In the genomic region with DNA sequence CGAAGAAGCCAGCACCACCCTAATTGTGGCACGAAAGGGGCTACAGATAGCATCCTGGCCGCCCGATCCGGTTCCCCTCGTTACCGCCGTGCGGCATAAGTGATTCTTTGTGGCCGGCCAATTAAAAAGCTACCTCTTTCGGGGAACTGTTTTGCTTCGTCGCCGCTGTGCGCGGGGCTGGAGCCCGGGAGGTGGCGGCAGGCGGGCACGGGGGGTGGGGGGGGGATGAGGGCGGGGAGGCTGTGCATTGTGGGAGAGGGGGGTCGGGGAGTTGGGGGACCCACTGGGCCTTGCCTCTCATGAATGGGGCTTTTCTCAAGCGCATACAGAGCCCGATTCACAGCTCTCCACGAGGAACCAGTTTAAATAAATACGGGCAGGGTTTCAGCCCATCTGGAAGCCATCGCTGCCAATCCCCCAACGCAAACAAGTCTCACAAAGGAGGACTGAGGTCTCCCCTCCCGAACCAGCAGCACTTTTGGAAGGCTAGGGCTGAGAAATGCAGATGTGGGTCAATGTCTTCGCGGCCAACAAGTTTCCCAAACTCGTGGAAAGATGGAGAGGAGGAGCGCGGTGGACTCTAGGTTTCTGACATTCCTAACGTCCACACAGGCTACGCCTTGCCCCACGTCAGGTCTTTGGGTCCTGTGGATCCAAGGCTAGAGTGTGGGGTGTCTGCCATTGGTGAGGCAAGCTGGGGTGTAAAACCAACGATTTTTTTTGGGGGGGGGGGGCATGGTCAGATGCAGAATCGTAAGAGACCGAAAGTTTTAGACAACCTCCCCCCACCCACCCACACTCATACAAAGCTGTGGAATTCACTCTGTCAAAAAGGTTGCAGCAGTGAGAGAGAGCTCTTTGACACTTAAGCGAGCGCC, we compare ENCODE assay signal across 9 mouse cellular contexts. TPM values are rescaled to one million over a fixed set of nuclear protein-coding genes. Genes with fewer than 3 reads are reported as not detected.
A peak's percentile ranks its signal among the peaks of the same experiment; 100 is the strongest.
DNase-seq lines count a peak whose midpoint lies in the region; ATAC-seq and TF ChIP-seq lines count a peak whose summit lies in the region.
"Had no signal": no experiment of that assay in that cellular context is flagged by ENCODE, and none has a peak within 500 bp of the region (broad histone marks: within the 10 kb centered on the region; RNA-seq: fewer than 3 reads in every experiment).

No protein-coding gene starts in this region.

- H3K4me2 ChIP-seq in heart, embryonic 12.5 days = peak overlapping the region; percentile 79
- peak overlapping the region; percentile 86 for H3K4me2 ChIP-seq in hindbrain, embryonic 13.5 days
- H3K4me2 ChIP-seq in liver, postnatal 0 days (ENCODE audit: low read depth, low read length) = peak overlapping the region; percentile 36; the same call in 1 of the 2 replicates

- no peak for ATAC-seq in heart, embryonic 12.5 days (ENCODE audit: insufficient number of reproducible peaks, low FRiP score)
- peak; percentile 69 for ATAC-seq in hindbrain, embryonic 13.5 days (ENCODE audit: low FRiP score)
- ATAC-seq in liver, postnatal 0 days = no peak
- no peak for ATAC-seq in megakaryocyte-erythroid progenitor cell, adult 5-6 weeks (replicated peaks; ENCODE audit: low FRiP score, low TSS enrichment, poor library complexity, severe bottlenecking)

- intact Hi-C loops in heart, postnatal 25 days (cut with DNase I) = no loop called here

- DNase-seq in heart, postnatal 25 days (ENCODE audit: low spot score) = no peak
- DNase-seq in embryo, embryonic 10 days (ENCODE audit: low spot score) = peak; percentile 78
- DNase-seq in liver, postnatal 0 days = no peak
- DNase-seq in gastrocnemius, adult 8-10 months (ENCODE audit: low spot score in 2 of 2) = no peak
- DNase-seq in ovary, postnatal 36 days (ENCODE audit: low spot score) = no peak

- H3K4me1 ChIP-seq in heart, embryonic 12.5 days (replicated peaks) = peaks cover 47% of the 10 kb centered on the region
- peaks cover 77% of the 10 kb centered on the region for H3K4me1 ChIP-seq in hindbrain, embryonic 13.5 days (replicated peaks)
- 0 out of 2 replicates have a peak, but pooled peaks cover 6% of the 10 kb centered on the region for H3K4me1 ChIP-seq in liver, postnatal 0 days (ENCODE audit: insufficient read depth)

- TF ChIP-seq CTCF in liver, postnatal 0 days (IDR thresholded peaks at IDR 0.05; ENCODE audit: low read depth) = no peak

- H3K4me3 ChIP-seq in heart, embryonic 12.5 days = peak overlapping the region; percentile 52
- peak overlapping the region; percentile 50 for H3K4me3 ChIP-seq in hindbrain, embryonic 13.5 days
- H3K4me3 ChIP-seq in liver, postnatal 0 days (ENCODE audit: low read depth, low read length) = peak overlapping the region; percentile 22; the same call in 1 of the 2 replicates
- H3K4me3 ChIP-seq: erythroblast, embryonic 14.5 days had no signal

- TF ChIP-seq EP300 in liver, postnatal 0 days (IDR thresholded peaks at IDR 0.05; ENCODE audit: low read depth) = no peak

- peak overlapping the region; percentile 39 for H3K27ac ChIP-seq in heart, embryonic 12.5 days (ENCODE audit: poor library complexity, severe bottlenecking)
- peak overlapping the region; percentile 84 for H3K27ac ChIP-seq in hindbrain, embryonic 13.5 days
- no peak overlapping the region for H3K27ac ChIP-seq in liver, postnatal 0 days (ENCODE audit: low read depth)

- H3K9ac ChIP-seq in heart, embryonic 12.5 days = peak overlapping the region; percentile 73
- H3K9ac ChIP-seq in hindbrain, embryonic 13.5 days = peak overlapping the region; percentile 79
- H3K9ac ChIP-seq in liver, postnatal 0 days (replicated peaks) = no peak overlapping the region

- WGBS in heart, embryonic 12.5 days = under 1% methylated on average over 42 of the region's 42 CpGs
- WGBS in hindbrain, embryonic 13.5 days = under 1% methylated on average over 41 of the region's 42 CpGs
- WGBS in liver, postnatal 0 days (ENCODE audit: insufficient replicate concordance) = 1% methylated on average over 40 of the region's 42 CpGs

- H3K36me3 ChIP-seq in heart, embryonic 12.5 days = no peaks in the 10 kb centered on the region
- H3K36me3 ChIP-seq in hindbrain, embryonic 13.5 days = no peaks in the 10 kb centered on the region
- no peaks in the 10 kb centered on the region for H3K36me3 ChIP-seq in liver, postnatal 0 days (replicated peaks; ENCODE audit: insufficient read depth, low read length)

- H3K9me3 ChIP-seq in heart, embryonic 12.5 days (replicated peaks) = no peaks in the 10 kb centered on the region
- no peaks in the 10 kb centered on the region for H3K9me3 ChIP-seq in hindbrain, embryonic 13.5 days
- no peaks in the 10 kb centered on the region for H3K9me3 ChIP-seq in liver, postnatal 0 days (ENCODE audit: low read length)

- peaks cover 65% of the 10 kb centered on the region for H3K27me3 ChIP-seq in heart, embryonic 12.5 days (replicated peaks)
- peaks cover 57% of the 10 kb centered on the region for H3K27me3 ChIP-seq in hindbrain, embryonic 13.5 days
- peaks cover 90% of the 10 kb centered on the region for H3K27me3 ChIP-seq in liver, postnatal 0 days (ENCODE audit: insufficient read depth, low read length)

RNA-seq across cellular contexts. Expression of a gene that starts 2.1 kb away (rescaled TPM):
- 78.0 and 78.9 TPM in 2 replicates for polyA plus RNA-seq in heart, embryonic 12.5 days (2016; fragmentation: Nextera tagmentation; extraction: Ambion mirVana)
- under 1 TPM; 0.36 to 0.52 TPM for total RNA-seq in heart, postnatal 25 days (2021)
- 53.5 and 69.4 TPM in 2 replicates for polyA plus RNA-seq in hindbrain, embryonic 13.5 days (2015; fragmentation: Nextera tagmentation; extraction: Ambion mirVana)
- 0.12 TPM in 1 of 2 replicates, not detected in the other for polyA plus RNA-seq in liver, postnatal 0 days (2015; fragmentation: Nextera tagmentation; extraction: Ambion mirVana)
- total RNA-seq in megakaryocyte-erythroid progenitor cell, adult 5-6 weeks (2014; fragmentation: Nextera tagmentation) = not detected in 2 replicates
- not detected in 2 replicates for total RNA-seq in megakaryocyte-erythroid progenitor cell, adult 5-6 weeks (2017)
- under 1 TPM; 0.19 to 0.51 (median 0.38) TPM for total RNA-seq in gastrocnemius, adult 8-10 months (2022)
- polyA plus RNA-seq: erythroblast, embryonic 14.5 days had no signal

RNA-seq across cellular contexts. Expression of a gene that starts 38.4 kb away (rescaled TPM):
- polyA plus RNA-seq in heart, embryonic 12.5 days (2016; fragmentation: Nextera tagmentation; extraction: Ambion mirVana) = 28.5 and 32.2 TPM in 2 replicates
- 10 to 100 TPM; 10.9 to 15.3 TPM for total RNA-seq in heart, postnatal 25 days (2021)
- 53.6 and 58.3 TPM in 2 replicates for polyA plus RNA-seq in hindbrain, embryonic 13.5 days (2015; fragmentation: Nextera tagmentation; extraction: Ambion mirVana)
- polyA plus RNA-seq in liver, postnatal 0 days (2015; fragmentation: Nextera tagmentation; extraction: Ambion mirVana) = 16.1 and 16.4 TPM in 2 replicates
- 20.9 and 35.9 TPM in 2 replicates for total RNA-seq in megakaryocyte-erythroid progenitor cell, adult 5-6 weeks (2014; fragmentation: Nextera tagmentation)
- 13.1 and 18.7 TPM in 2 replicates for total RNA-seq in megakaryocyte-erythroid progenitor cell, adult 5-6 weeks (2017)
- 1 to 10 TPM; 4.3 to 8.5 (median 6.5) TPM for total RNA-seq in gastrocnemius, adult 8-10 months (2022)

Comparison
In these comparisons a context has a peak if more than half of its experiments do, and no peak if none do; other contexts are left out.
1. H3K4me2 ChIP-seq: peak in every context shown above with its lines; median percentile 86 in hindbrain, embryonic 13.5 days; 79 in heart, embryonic 12.5 days; 36 in liver, postnatal 0 days.